Mouse (Mus musculus) lung, embryonic 14.5 days (tissue): Measurements from ENCODE around the gene Tifab. TPM values are rescaled to one million over a fixed set of nuclear protein-coding genes. Genes with fewer than 3 reads are reported as not detected.

Experiments
- ATAC-seq: fragments of 200-750 bp; cut with Nextera tagmentation; 2 replicates; pipeline ENCODE4 v1.8.0; 2017; ENCODE audit warnings: mild to moderate bottlenecking, moderate TSS enrichment, moderate library complexity; ENCODE audit not compliant: insufficient read depth
- DNase-seq: peaks from one replicate; pipeline ENCODE4 v3.0.0-alpha.2; 2015
- H3K27ac ChIP-seq: fragments of 300-500 bp; sonication (generic); 2 replicates; pipeline ENCODE4 v1.5.1; 2014; ENCODE audit warnings: low read depth, mild to moderate bottlenecking, moderate library complexity
- H3K27me3 ChIP-seq: fragments of 300-500 bp; sonication (generic); 2 replicates; pipeline ENCODE4 v1.6.1; 2014; ENCODE audit warnings: low read length, control low read depth; ENCODE audit not compliant: insufficient read depth
- H3K36me3 ChIP-seq: fragments of 300-500 bp; sonication (generic); 2 replicates; pipeline ENCODE4 v1.6.1; 2014; ENCODE audit warnings: control low read depth; ENCODE audit not compliant: insufficient read depth
- H3K4me1 ChIP-seq: fragments of 300-500 bp; sonication (generic); 2 replicates; pipeline ENCODE4 v1.6.1; 2014; ENCODE audit warnings: antibody characterized with exemption, control low read depth; ENCODE audit not compliant: insufficient read depth
- H3K4me2 ChIP-seq: fragments of 300-500 bp; sonication (generic); 2 replicates; pipeline ENCODE4 v1.6.1; 2014; ENCODE audit warnings: mild to moderate bottlenecking
- H3K4me3 ChIP-seq: fragments of 300-500 bp; sonication (generic); 2 replicates; pipeline ENCODE4 v1.5.1; 2014; ENCODE audit warnings: low read depth, low read length
- H3K9ac ChIP-seq: fragments of 300-500 bp; sonication (generic); 2 replicates; pipeline ENCODE4 v1.6.1; 2014
- H3K9me3 ChIP-seq: fragments of 300-500 bp; sonication (generic); 2 replicates; pipeline ENCODE4 v1.6.1; 2016; ENCODE audit warnings: low read depth, low read length, control low read depth
- CTCF ChIP-seq: IDR thresholded peaks from 2 replicates; pipeline ENCODE4 v1.5.1; 2016; ENCODE audit warnings: antibody characterized with exemption, low read depth
- WGBS: fragments of 180-500 bp; shearing (Covaris S2); extraction: QIAGEN DNeasy Blood & Tissue Kit; methylation state at CpG from one replicate; pipeline ENCODE4 v1.1.7; 2014; 5-methylcytosine and 5-hydroxymethylcytosine counted together
- polyA plus RNA-seq: library from polyadenylated mRNA; unstranded; fragments of >200 nt; fragmentation: Nextera tagmentation; extraction: Ambion mirVana; gene quantifications from 2 replicates; pipeline ENCODE4 v1.2.1, GENCODE M21; 2014

Gene Tifab
- polyA plus RNA-seq, 1 experiment from 2014 or later: 1.0 TPM

DNA sequence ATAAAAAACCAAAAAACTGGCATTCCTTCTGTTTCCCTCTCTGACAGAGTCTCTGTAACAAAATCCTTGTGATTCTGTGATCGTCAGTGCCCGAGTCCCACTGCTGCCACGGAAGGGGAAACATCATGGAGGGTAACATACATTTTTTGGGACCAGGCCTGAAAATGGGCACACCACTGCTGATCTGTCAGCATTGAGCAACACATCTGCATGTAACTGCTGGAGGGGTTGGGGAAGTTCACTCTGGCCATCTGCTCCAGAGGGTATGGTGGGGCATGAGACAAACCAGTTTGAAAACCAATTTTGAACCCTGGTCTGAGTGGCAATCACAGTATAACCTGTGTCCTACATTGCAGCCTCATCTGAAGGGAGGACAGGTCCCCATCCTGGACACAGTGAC is 49.1 kb downstream of the Tifab start:
- H3K9ac ChIP-seq: no peak overlapping the region
- DNase-seq: no peak
- H3K4me1 ChIP-seq: 0 out of 2 replicates have a peak, but pooled peaks cover 6% of the 10 kb centered on the region
- H3K4me2 ChIP-seq: no peak overlapping the region
- no peak overlapping the region for H3K4me3 ChIP-seq
- 84% methylated on average over 3 of the region's 3 CpGs for WGBS
- no peak for TF ChIP-seq CTCF
- H3K27ac ChIP-seq: no peak overlapping the region
- H3K9me3 ChIP-seq: no peaks in the 10 kb centered on the region
- H3K36me3 ChIP-seq: peaks cover 50% of the 10 kb centered on the region
- no peak for ATAC-seq
- no peaks in the 10 kb centered on the region for H3K27me3 ChIP-seq

DNA sequence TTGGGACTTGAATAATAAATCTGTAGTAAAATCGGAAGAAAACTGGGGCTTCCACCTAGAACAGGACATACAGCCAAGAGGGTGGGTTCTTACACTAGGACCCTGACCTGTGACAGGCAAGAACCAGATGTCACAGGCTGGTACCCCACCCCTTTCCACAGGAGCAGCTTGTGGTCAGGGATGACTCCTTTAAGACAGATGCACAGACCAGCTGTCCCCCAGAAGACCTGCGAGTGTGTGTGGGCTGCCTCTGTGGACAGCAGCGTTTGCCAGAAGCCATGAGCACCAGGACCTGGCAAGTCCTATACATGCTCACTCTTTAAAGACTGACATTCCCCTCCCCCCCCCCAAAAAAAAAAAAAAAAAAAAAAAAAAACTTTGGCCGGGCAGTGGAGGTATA is 49.7 kb downstream of the Tifab start:
- H3K4me1 ChIP-seq: 0 out of 2 replicates have a peak, but pooled peaks cover 6% of the 10 kb centered on the region
- H3K9ac ChIP-seq: no peak overlapping the region
- TF ChIP-seq CTCF: no peak
- no peak overlapping the region for H3K27ac ChIP-seq
- WGBS: 85% methylated on average over 4 of the region's 4 CpGs
- ATAC-seq (no peak), DNase-seq (no peak)
- peaks cover 56% of the 10 kb centered on the region for H3K36me3 ChIP-seq
- no peaks in the 10 kb centered on the region for H3K9me3 ChIP-seq
- H3K4me3 ChIP-seq: no peak overlapping the region
- no peak overlapping the region for H3K4me2 ChIP-seq
- H3K27me3 ChIP-seq: no peaks in the 10 kb centered on the region

DNA sequence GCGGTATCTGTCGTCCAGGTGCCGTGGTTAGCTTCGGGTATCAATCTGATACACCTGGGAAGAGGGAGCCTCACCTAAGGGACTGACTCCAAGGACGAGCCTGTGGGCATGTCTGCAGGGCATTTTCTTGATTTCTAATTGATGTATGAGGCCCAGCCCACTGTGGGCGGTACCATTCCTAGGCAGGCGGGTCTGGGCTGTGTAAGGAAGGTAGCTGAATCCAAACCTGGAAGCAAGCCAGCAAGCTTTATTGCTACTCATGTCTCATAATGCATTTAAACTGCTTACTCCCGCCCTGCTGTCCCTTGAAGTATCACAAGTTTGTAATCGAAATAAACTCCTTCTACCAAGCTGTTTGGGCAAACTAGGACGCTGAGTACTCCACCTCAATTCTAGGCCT is 53.1 kb downstream of the Tifab start:
- no peaks in the 10 kb centered on the region for H3K4me1 ChIP-seq
- DNase-seq: no peak
- no peak for ATAC-seq

More for the DNA sequence above, 53.1 kb downstream of the Tifab start:
- Histone ChIP-seq H3K4me2 (no peak overlapping the region), H3K4me3 (no peak overlapping the region), H3K27ac (no peak overlapping the region), H3K36me3 (peaks cover 87% of the 10 kb centered on the region), H3K27me3 (no peaks in the 10 kb centered on the region), H3K9ac (no peak overlapping the region), H3K9me3 (no peaks in the 10 kb centered on the region)
- WGBS: 86% methylated on average over 10 of the region's 10 CpGs
- no peak for TF ChIP-seq CTCF

Other genes with a start within 250 kb of the Tifab start
- gene H2afy, start 42.5 kb downstream of the Tifab start, polyA plus RNA-seq: 359 and 377 TPM in 2 replicates
- not detected in 2 replicates for gene Neurog1, start 73.3 kb upstream of the Tifab start, polyA plus RNA-seq
- 9.0 and 9.8 TPM in 2 replicates for gene Cxcl14, start 117.7 kb upstream of the Tifab start, polyA plus RNA-seq
- gene Gm3045, start 247.7 kb upstream of the Tifab start, polyA plus RNA-seq: not detected in 2 replicates